In the genomic region with DNA sequence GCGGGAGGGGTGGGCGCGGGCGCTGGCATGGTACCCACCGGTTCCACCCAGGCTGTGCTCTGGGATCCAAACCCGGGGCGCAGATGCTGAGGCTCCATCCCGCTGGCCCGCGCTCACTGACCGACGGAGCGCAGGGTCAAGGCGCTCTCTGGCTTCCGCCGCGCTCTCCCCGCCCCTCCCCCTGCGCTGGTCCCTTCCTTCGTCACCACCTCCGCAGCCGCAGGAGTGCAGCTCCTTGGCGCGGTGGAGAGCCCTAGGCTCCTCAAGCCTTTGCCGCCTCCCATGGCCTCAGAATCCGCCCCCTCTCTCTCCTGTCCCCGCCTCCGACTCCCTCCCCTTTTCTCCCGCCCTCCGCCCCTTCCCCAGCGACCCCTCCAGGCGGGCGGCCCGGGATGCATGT, we compare ENCODE assay signal across 9 mouse cellular contexts. TPM values are rescaled to one million over a fixed set of nuclear protein-coding genes. Genes with fewer than 3 reads are reported as not detected.
DNase-seq lines count a peak whose midpoint lies in the region; ATAC-seq and TF ChIP-seq lines count a peak whose summit lies in the region.
"Not testable (repeated sequence)": the region's sequence is repeated elsewhere in the genome, so short reads cannot be mapped to it uniquely, and the experiment has no call there.
"Had no signal": no experiment of that assay in that cellular context is flagged by ENCODE, and none has a peak within 500 bp of the region (broad histone marks: within the 10 kb centered on the region; RNA-seq: fewer than 3 reads in every experiment).

A gene (minus strand): TSS at position 185 of the 400 bp plus-strand sequence.

- H3K27me3 ChIP-seq in forebrain, embryonic 12.5 days; heart, embryonic 14.5 days (ENCODE audit: control insufficient read depth, insufficient read depth, low read length); intestine, embryonic 15.5 days (replicated peaks); lung, embryonic 14.5 days (ENCODE audit: insufficient read depth, low read length); neural tube, embryonic 13.5 days: not testable (repeated sequence)

- H3K4me2 ChIP-seq in forebrain, embryonic 12.5 days: peak within 1 kb of the TSS; percentile 71
- peak within 1 kb of the TSS; percentile 66 for H3K4me2 ChIP-seq in heart, embryonic 14.5 days (ENCODE audit: low read length)
- H3K4me2 ChIP-seq in intestine, embryonic 15.5 days (replicated peaks): peak within 1 kb of the TSS; percentile 76
- peak within 1 kb of the TSS; percentile 60 for H3K4me2 ChIP-seq in lung, embryonic 14.5 days
- H3K4me2 ChIP-seq in neural tube, embryonic 13.5 days: peak within 1 kb of the TSS; percentile 65

- WGBS in forebrain, embryonic 12.5 days: no CpG with 5 or more reads among the region's 34 CpGs
- no CpG with 5 or more reads among the region's 34 CpGs for WGBS in heart, embryonic 14.5 days
- WGBS in intestine, embryonic 15.5 days: 0% methylated on average over 3 of the region's 34 CpGs
- no CpG with 5 or more reads among the region's 34 CpGs for WGBS in lung, embryonic 14.5 days
- WGBS in neural tube, embryonic 13.5 days: 0% methylated on average over 1 of the region's 34 CpGs

- TF ChIP-seq CTCF in left cerebral cortex, adult 2 months (IDR thresholded peaks at IDR 0.05); lung, embryonic 14.5 days (IDR thresholded peaks at IDR 0.05; ENCODE audit: low read depth): not testable (repeated sequence)

- H3K4me1 ChIP-seq in forebrain, embryonic 12.5 days; heart, embryonic 14.5 days (ENCODE audit: control insufficient read depth in 2 of 2, insufficient read depth in 2 of 2, low read length in 2 of 2); intestine, embryonic 15.5 days (replicated peaks); lung, embryonic 14.5 days (ENCODE audit: insufficient read depth); neural tube, embryonic 13.5 days (replicated peaks): not testable (repeated sequence)

- H3K4me3 ChIP-seq in forebrain, embryonic 12.5 days (replicated peaks): peak within 1 kb of the TSS; percentile 46
- H3K4me3 ChIP-seq in heart, embryonic 14.5 days (ENCODE audit: control insufficient read depth in 1 of 2, insufficient read depth in 1 of 2, low read depth in 1 of 2, low read length in 2 of 2): peak within 1 kb of the TSS; percentile 38 to 41
- H3K4me3 ChIP-seq in intestine, embryonic 15.5 days (replicated peaks): peak within 1 kb of the TSS; percentile 42
- peak within 1 kb of the TSS; percentile 42 for H3K4me3 ChIP-seq in left cerebral cortex, adult 2 months
- peak within 1 kb of the TSS; percentile 30 for H3K4me3 ChIP-seq in lung, embryonic 14.5 days (ENCODE audit: low read depth, low read length)
- H3K4me3 ChIP-seq in neural tube, embryonic 13.5 days: peak within 1 kb of the TSS; percentile 50

- DNase-seq in cerebellum, adult 9-11 months: peak; percentile 19
- DNase-seq in left cerebral cortex, adult 2 months (ENCODE audit: extremely low spot score in 1 of 2, low spot score in 2 of 2): peak in 1 of 2 experiments; percentile 7
- not testable (repeated sequence) for DNase-seq in lung, embryonic 14.5 days

- intact Hi-C loops in left cerebral cortex, adult 2 months (cut with DNase I): not testable (repeated sequence)

- ATAC-seq in forebrain, embryonic 12.5 days (ENCODE audit: low FRiP score); heart, embryonic 14.5 days (ENCODE audit: insufficient number of reproducible peaks, insufficient read depth, low FRiP score, low read depth); intestine, embryonic 15.5 days; lung, embryonic 14.5 days (ENCODE audit: insufficient read depth); neural tube, embryonic 13.5 days (ENCODE audit: low read depth): not testable (repeated sequence)

- H3K9me3 ChIP-seq in forebrain, embryonic 12.5 days; heart, embryonic 14.5 days (ENCODE audit: control insufficient read depth, low read length); intestine, embryonic 15.5 days; lung, embryonic 14.5 days (ENCODE audit: low read depth, low read length); neural tube, embryonic 13.5 days: not testable (repeated sequence)

- not testable (repeated sequence) for H3K36me3 ChIP-seq in forebrain, embryonic 12.5 days (replicated peaks); heart, embryonic 14.5 days (ENCODE audit: control insufficient read depth, insufficient read depth, low read length); intestine, embryonic 15.5 days; lung, embryonic 14.5 days (ENCODE audit: insufficient read depth); neural tube, embryonic 13.5 days

- H3K9ac ChIP-seq in forebrain, embryonic 12.5 days: peak within 1 kb of the TSS; percentile 55; the same call in 1 of the 2 replicates
- not testable (repeated sequence) for H3K9ac ChIP-seq in heart, embryonic 14.5 days (ENCODE audit: low read length); intestine, embryonic 15.5 days; lung, embryonic 14.5 days
- peak within 1 kb of the TSS; percentile 71 for H3K9ac ChIP-seq in neural tube, embryonic 13.5 days

- not testable (repeated sequence) for H3K27ac ChIP-seq in forebrain, embryonic 12.5 days; heart, embryonic 14.5 days (replicated peaks in 1 of 2; ENCODE audit: control insufficient read depth in 1 of 2, insufficient read depth in 1 of 2, low read depth in 2 of 2, low read length in 2 of 2); intestine, embryonic 15.5 days; left cerebral cortex, adult 2 months; lung, embryonic 14.5 days (ENCODE audit: low read depth); neural tube, embryonic 13.5 days (replicated peaks)

RNA-seq across cellular contexts. Expression of the gene that starts here (rescaled TPM):
- 1.1 and 1.6 TPM in 2 replicates for polyA plus RNA-seq in forebrain, embryonic 12.5 days (2016; fragmentation: Nextera tagmentation; extraction: Ambion mirVana)
- polyA plus RNA-seq in heart, embryonic 14.5 days (2014; fragmentation: Nextera tagmentation; extraction: Ambion mirVana): 0.62 and 0.70 TPM in 2 replicates
- 0.25 and 0.53 TPM in 2 replicates for polyA plus RNA-seq in intestine, embryonic 15.5 days (2015; fragmentation: Nextera tagmentation; extraction: Ambion mirVana)
- total RNA-seq in left cerebral cortex, adult 2 months (2021): 1 to 10 TPM; 5.2 TPM
- 0.68 and 0.96 TPM in 2 replicates for polyA plus RNA-seq in lung, embryonic 14.5 days (2014; fragmentation: Nextera tagmentation; extraction: Ambion mirVana)
- 4.2 and 4.4 TPM in 2 replicates for polyA plus RNA-seq in neural tube, embryonic 13.5 days (2015; fragmentation: Nextera tagmentation; extraction: Ambion mirVana)
- total RNA-seq: megakaryocyte, adult 5-6 weeks had no signal
- polyA plus RNA-seq: large intestine, adult 2 months had no signal
